In the genomic region with DNA sequence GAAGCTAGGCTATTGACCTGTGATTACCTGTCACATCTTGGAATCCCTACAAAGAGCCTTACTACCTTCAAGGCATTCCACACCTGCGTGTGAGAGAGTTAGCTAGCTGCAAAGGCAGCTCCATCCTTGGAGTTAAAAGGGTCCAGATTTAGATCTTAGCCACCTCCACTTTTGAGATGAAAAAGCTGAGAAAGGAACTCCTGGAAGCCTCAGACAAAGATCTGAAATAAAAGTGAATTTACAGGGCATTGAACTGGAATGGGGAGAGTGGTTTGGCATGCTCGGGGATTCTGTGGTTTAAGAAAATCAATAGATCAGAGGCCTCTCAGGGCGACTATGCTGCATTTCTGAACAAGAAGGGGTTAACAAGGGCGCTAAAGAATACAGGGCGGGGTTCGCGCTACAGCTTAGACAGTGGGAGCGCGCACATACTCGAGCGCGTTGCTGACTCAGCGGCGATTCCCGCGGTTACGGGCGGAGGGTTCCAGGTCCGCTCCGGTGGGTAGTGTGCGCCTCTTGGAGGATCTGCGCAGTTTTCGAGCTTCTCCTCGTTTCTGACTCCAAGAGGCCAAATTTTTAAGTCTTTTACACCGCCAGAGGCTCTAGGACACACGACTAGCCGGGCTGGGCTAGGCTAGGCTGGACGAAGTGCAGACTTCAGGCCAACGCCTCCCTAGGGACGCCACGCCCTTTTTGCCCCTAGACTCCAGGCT, we compare ENCODE assay signal across 8 mouse cellular contexts. TPM values are rescaled to one million over a fixed set of nuclear protein-coding genes. Genes with fewer than 3 reads are reported as not detected.
DNase-seq lines count a peak whose midpoint lies in the region; ATAC-seq lines count a peak whose summit lies in the region.

No protein-coding gene starts in this region.

- H3K9ac ChIP-seq in intestine, embryonic 16.5 days (ENCODE audit: low read depth, low read length): peak overlapping the region; percentile 71
- H3K9ac ChIP-seq in limb, embryonic 11.5 days (ENCODE audit: low read length): peak overlapping the region; percentile 13; the same call in 1 of the 2 replicates
- H3K9ac ChIP-seq in stomach, embryonic 15.5 days: peak overlapping the region; percentile 44

- intact Hi-C loops in gastrocnemius, postnatal 36 days (cut with DNase I): loop anchor here (5.0 kb wide), 1 partner anchor 55 kb away; the partner anchor contains the start of genes Retreg3 and Tubg1

- DNase-seq in right cerebral cortex, adult 18-20 months: peak; percentile 79
- DNase-seq in right cerebral cortex, postnatal 36 days (ENCODE audit: low spot score in 2 of 2): no peak
- DNase-seq in cerebellum, postnatal 36 days: peak; percentile 76 to 78
- DNase-seq in gastrocnemius, postnatal 36 days: peak; percentile 48 to 65
- peak; percentile 75 for DNase-seq in limb, embryonic 11.5 days (ENCODE audit: low spot score)
- DNase-seq in midbrain, embryonic 10.5 days (ENCODE audit: low spot score): peak; percentile 78

- H3K36me3 ChIP-seq in intestine, embryonic 16.5 days (ENCODE audit: control insufficient read depth, insufficient read depth, low read length): peaks cover 11% of the 10 kb centered on the region
- no peaks in the 10 kb centered on the region; the same call in 1 of the 2 replicates for H3K36me3 ChIP-seq in limb, embryonic 11.5 days (ENCODE audit: control insufficient read depth, insufficient read depth, low read length)
- H3K36me3 ChIP-seq in midbrain, embryonic 10.5 days: peaks cover 11% of the 10 kb centered on the region
- peaks cover 13% of the 10 kb centered on the region for H3K36me3 ChIP-seq in stomach, embryonic 15.5 days

- peak overlapping the region; percentile 75 for H3K4me2 ChIP-seq in intestine, embryonic 16.5 days (ENCODE audit: low read depth, low read length)
- H3K4me2 ChIP-seq in limb, embryonic 11.5 days (ENCODE audit: low read depth, severe bottlenecking): peak overlapping the region; percentile 94
- H3K4me2 ChIP-seq in stomach, embryonic 15.5 days: peak overlapping the region; percentile 81

- peaks cover 4% of the 10 kb centered on the region; the same call in 1 of the 2 replicates for H3K27me3 ChIP-seq in intestine, embryonic 16.5 days (replicated peaks; ENCODE audit: control insufficient read depth, insufficient read depth, low read length)
- peaks cover 81% of the 10 kb centered on the region for H3K27me3 ChIP-seq in limb, embryonic 11.5 days (ENCODE audit: control insufficient read depth, insufficient read depth, low read length)
- H3K27me3 ChIP-seq in midbrain, embryonic 10.5 days (ENCODE audit: low read depth, poor library complexity, severe bottlenecking): peaks cover 91% of the 10 kb centered on the region
- peaks cover 11% of the 10 kb centered on the region for H3K27me3 ChIP-seq in stomach, embryonic 15.5 days (replicated peaks)

- H3K9me3 ChIP-seq in intestine, embryonic 16.5 days (ENCODE audit: control insufficient read depth, low read length): no peaks in the 10 kb centered on the region
- no peaks in the 10 kb centered on the region for H3K9me3 ChIP-seq in limb, embryonic 11.5 days (ENCODE audit: control insufficient read depth, low read length)
- H3K9me3 ChIP-seq in midbrain, embryonic 10.5 days (replicated peaks): no peaks in the 10 kb centered on the region
- no peaks in the 10 kb centered on the region for H3K9me3 ChIP-seq in stomach, embryonic 15.5 days

- H3K4me1 ChIP-seq in intestine, embryonic 16.5 days (ENCODE audit: control insufficient read depth, insufficient read depth, low read length): peaks cover 56% of the 10 kb centered on the region
- peaks cover 36% of the 10 kb centered on the region for H3K4me1 ChIP-seq in limb, embryonic 11.5 days (ENCODE audit: control insufficient read depth, insufficient read depth, low read length)
- peaks cover 77% of the 10 kb centered on the region for H3K4me1 ChIP-seq in midbrain, embryonic 10.5 days
- H3K4me1 ChIP-seq in stomach, embryonic 15.5 days: peaks cover 51% of the 10 kb centered on the region

- under 1% methylated on average over 31 of the region's 31 CpGs for WGBS in intestine, embryonic 16.5 days
- WGBS in limb, embryonic 11.5 days: 0% methylated on average over 31 of the region's 31 CpGs
- WGBS in midbrain, embryonic 10.5 days: under 1% methylated on average over 31 of the region's 31 CpGs
- WGBS in stomach, embryonic 15.5 days: under 1% methylated on average over 31 of the region's 31 CpGs

- peak; percentile 66 for ATAC-seq in intestine, embryonic 16.5 days
- 0 out of 2 replicates have a peak, but pooled peaks have one; percentile 48 for ATAC-seq in limb, embryonic 11.5 days (ENCODE audit: insufficient number of reproducible peaks, low FRiP score, low TSS enrichment, low read depth)
- ATAC-seq in stomach, embryonic 15.5 days (ENCODE audit: insufficient read depth, low FRiP score, low read depth): peak; percentile 47; the same call in 1 of the 2 replicates

- peak overlapping the region; percentile 69 for H3K4me3 ChIP-seq in intestine, embryonic 16.5 days (ENCODE audit: low read length)
- H3K4me3 ChIP-seq in limb, embryonic 11.5 days (ENCODE audit: low read depth, low read length): peak overlapping the region; percentile 39
- H3K4me3 ChIP-seq in midbrain, embryonic 10.5 days: peak overlapping the region; percentile 62
- peak overlapping the region; percentile 57 for H3K4me3 ChIP-seq in stomach, embryonic 15.5 days (replicated peaks)

- peak overlapping the region; percentile 95 for H3K27ac ChIP-seq in intestine, embryonic 16.5 days (ENCODE audit: low read length)
- no peak overlapping the region for H3K27ac ChIP-seq in limb, embryonic 11.5 days (replicated peaks; ENCODE audit: low read depth, low read length)
- H3K27ac ChIP-seq in midbrain, embryonic 10.5 days (replicated peaks): peak overlapping the region; percentile 79
- H3K27ac ChIP-seq in stomach, embryonic 15.5 days: peak overlapping the region; percentile 99

RNA-seq across cellular contexts. Expression of gene Plekhh3, which starts 0.7 kb away (rescaled TPM):
- 10 to 100 TPM; 22.4 to 27.6 TPM for total RNA-seq in gastrocnemius, postnatal 36 days (2021)
- polyA plus RNA-seq in intestine, embryonic 16.5 days (2015; fragmentation: Nextera tagmentation; extraction: Ambion mirVana): 9.2 and 10.1 TPM in 2 replicates
- polyA plus RNA-seq in limb, embryonic 11.5 days (2014; fragmentation: Nextera tagmentation; extraction: Ambion mirVana): 2.6 and 4.1 TPM in 2 replicates
- 4.5 and 5.6 TPM in 2 replicates for polyA plus RNA-seq in midbrain, embryonic 10.5 days (2016; fragmentation: Nextera tagmentation; extraction: Ambion mirVana)
- 19.7 and 23.5 TPM in 2 replicates for polyA plus RNA-seq in stomach, embryonic 15.5 days (2015; fragmentation: Nextera tagmentation; extraction: Ambion mirVana)

RNA-seq across cellular contexts. Expression of gene Cntnap1, which starts 1.6 kb away (rescaled TPM):
- 1 to 10 TPM; 1.1 to 2.1 TPM for total RNA-seq in gastrocnemius, postnatal 36 days (2021)
- 0.86 and 0.87 TPM in 2 replicates for polyA plus RNA-seq in intestine, embryonic 16.5 days (2015; fragmentation: Nextera tagmentation; extraction: Ambion mirVana)
- 0.04 and 0.21 TPM in 2 replicates for polyA plus RNA-seq in limb, embryonic 11.5 days (2014; fragmentation: Nextera tagmentation; extraction: Ambion mirVana)
- 0.28 and 0.43 TPM in 2 replicates for polyA plus RNA-seq in midbrain, embryonic 10.5 days (2016; fragmentation: Nextera tagmentation; extraction: Ambion mirVana)
- polyA plus RNA-seq in stomach, embryonic 15.5 days (2015; fragmentation: Nextera tagmentation; extraction: Ambion mirVana): 2.0 and 2.6 TPM in 2 replicates

RNA-seq across cellular contexts. Expression of gene Ccr10, which starts 3.4 kb away (rescaled TPM):
- total RNA-seq in gastrocnemius, postnatal 36 days (2021): not detected
- 0.20 and 0.29 TPM in 2 replicates for polyA plus RNA-seq in intestine, embryonic 16.5 days (2015; fragmentation: Nextera tagmentation; extraction: Ambion mirVana)
- 0.13 TPM in 1 of 2 replicates, not detected in the other for polyA plus RNA-seq in limb, embryonic 11.5 days (2014; fragmentation: Nextera tagmentation; extraction: Ambion mirVana)
- 0.17 and 0.20 TPM in 2 replicates for polyA plus RNA-seq in midbrain, embryonic 10.5 days (2016; fragmentation: Nextera tagmentation; extraction: Ambion mirVana)
- polyA plus RNA-seq in stomach, embryonic 15.5 days (2015; fragmentation: Nextera tagmentation; extraction: Ambion mirVana): 0.19 and 0.34 TPM in 2 replicates

RNA-seq across cellular contexts. Expression of gene Tubg2, which starts 16.2 kb away (rescaled TPM):
- 1 to 10 TPM; 2.3 to 2.6 TPM for total RNA-seq in gastrocnemius, postnatal 36 days (2021)
- polyA plus RNA-seq in intestine, embryonic 16.5 days (2015; fragmentation: Nextera tagmentation; extraction: Ambion mirVana): 3.9 and 4.2 TPM in 2 replicates
- 4.8 and 5.0 TPM in 2 replicates for polyA plus RNA-seq in limb, embryonic 11.5 days (2014; fragmentation: Nextera tagmentation; extraction: Ambion mirVana)
- polyA plus RNA-seq in midbrain, embryonic 10.5 days (2016; fragmentation: Nextera tagmentation; extraction: Ambion mirVana): 2.1 and 3.9 TPM in 2 replicates
- polyA plus RNA-seq in stomach, embryonic 15.5 days (2015; fragmentation: Nextera tagmentation; extraction: Ambion mirVana): 3.4 and 3.8 TPM in 2 replicates

RNA-seq across cellular contexts. Expression of gene Tubg1, which starts 52.1 kb away (rescaled TPM):
- 10 to 100 TPM; 23.9 TPM for total RNA-seq in gastrocnemius, postnatal 36 days (2021)
- 51.0 and 56.3 TPM in 2 replicates for polyA plus RNA-seq in intestine, embryonic 16.5 days (2015; fragmentation: Nextera tagmentation; extraction: Ambion mirVana)
- 113 and 119 TPM in 2 replicates for polyA plus RNA-seq in limb, embryonic 11.5 days (2014; fragmentation: Nextera tagmentation; extraction: Ambion mirVana)
- polyA plus RNA-seq in midbrain, embryonic 10.5 days (2016; fragmentation: Nextera tagmentation; extraction: Ambion mirVana): 131 and 135 TPM in 2 replicates
- 58.5 and 64.0 TPM in 2 replicates for polyA plus RNA-seq in stomach, embryonic 15.5 days (2015; fragmentation: Nextera tagmentation; extraction: Ambion mirVana)

Comparison
In these comparisons a context has a peak if more than half of its experiments do, and no peak if none do; other contexts are left out.
1. DNase-seq: peak in right cerebral cortex, adult 18-20 months (single experiment), cerebellum, postnatal 36 days (2 of 2), gastrocnemius, postnatal 36 days (2 of 2), limb, embryonic 11.5 days (single experiment) and midbrain, embryonic 10.5 days (single experiment); none in right cerebral cortex, postnatal 36 days (0 of 2).
2. H3K9ac ChIP-seq: peak in every context shown above with its lines; median percentile 71 in intestine, embryonic 16.5 days; 44 in stomach, embryonic 15.5 days; 13 in limb, embryonic 11.5 days.
3. Peak in every context shown above with its lines, with median percentiles within 50 percentile points of each other: ATAC-seq, H3K4me2 ChIP-seq and H3K4me3 ChIP-seq.